Mouse (Mus musculus): Measurements from ENCODE around the gene Ubash3a. TPM values are rescaled to one million over a fixed set of nuclear protein-coding genes. Genes with fewer than 3 reads are reported as not detected.

The Ubash3a gene
- polyA plus RNA-seq, 1 experiment: 1.1 TPM

- 83% methylated on average over 7 of the region's 7 CpGs for WGBS
- TF ChIP-seq POLR2A (IDR thresholded peaks at IDR 0.05; ENCODE audit: borderline replicate concordance, extremely low read depth, low read depth, low read length) (no peak), CTCF (IDR thresholded peaks at IDR 0.05; ENCODE audit: insufficient read depth, low read length) (no peak)
- Histone ChIP-seq H3K4me1 (ENCODE audit: control insufficient read depth, insufficient read depth, low read length) (no peaks in the 10 kb centered on the region), H3K4me3 (replicated peaks; ENCODE audit: extremely low read depth, low read depth, low read length) (no peak overlapping the region)
- no peak for DNase-seq
These were observed 2.6 kb downstream of the Ubash3a start for GRCm38 (mm10) chr17:31210299-31210698.

- Histone ChIP-seq H3K4me3 (replicated peaks; ENCODE audit: extremely low read depth, low read depth, low read length) (no peak overlapping the region), H3K4me1 (ENCODE audit: control insufficient read depth, insufficient read depth, low read length) (no peaks in the 10 kb centered on the region)
- no peak for TF ChIP-seq CTCF (IDR thresholded peaks at IDR 0.05; ENCODE audit: insufficient read depth, low read length)
- TF ChIP-seq POLR2A (IDR thresholded peaks at IDR 0.05; ENCODE audit: borderline replicate concordance, extremely low read depth, low read depth, low read length): no peak
- 87% methylated on average over 6 of the region's 6 CpGs for WGBS
- DNase-seq: no peak
These were observed 4.2 kb downstream of the Ubash3a start for GRCm38 (mm10) chr17:31211881-31212280.

GRCm38 (mm10) chr17:31216068-31216955 lies 8.6 kb downstream of the Ubash3a start:
- TF ChIP-seq POLR2A (IDR thresholded peaks at IDR 0.05; ENCODE audit: borderline replicate concordance, extremely low read depth, low read depth, low read length) (no peak), CTCF (IDR thresholded peaks at IDR 0.05; ENCODE audit: insufficient read depth, low read length) (no peak)
- no peak for DNase-seq
- WGBS: 35% methylated on average over 5 of the region's 5 CpGs
- Histone ChIP-seq H3K4me1 (ENCODE audit: control insufficient read depth, insufficient read depth, low read length) (no peaks in the 10 kb centered on the region), H3K4me3 (replicated peaks; ENCODE audit: extremely low read depth, low read depth, low read length) (no peak overlapping the region)

GRCm38 (mm10) chr17:31222810-31223310 lies 15.2 kb downstream of the Ubash3a start:
- WGBS: 44% methylated on average over 4 of the region's 4 CpGs
- H3K4me3 ChIP-seq (replicated peaks; ENCODE audit: extremely low read depth, low read depth, low read length): no peak overlapping the region
- no peak for DNase-seq
- TF ChIP-seq CTCF (IDR thresholded peaks at IDR 0.05; ENCODE audit: insufficient read depth, low read length) (no peak), POLR2A (IDR thresholded peaks at IDR 0.05; ENCODE audit: borderline replicate concordance, extremely low read depth, low read depth, low read length) (no peak)
- no peaks in the 10 kb centered on the region for H3K4me1 ChIP-seq (ENCODE audit: control insufficient read depth, insufficient read depth, low read length)

- no peak for DNase-seq
- no peak overlapping the region for H3K4me3 ChIP-seq (replicated peaks; ENCODE audit: extremely low read depth, low read depth, low read length)
- WGBS: 28% methylated on average over 7 of the region's 7 CpGs
- TF ChIP-seq POLR2A (IDR thresholded peaks at IDR 0.05; ENCODE audit: borderline replicate concordance, extremely low read depth, low read depth, low read length) (no peak), CTCF (IDR thresholded peaks at IDR 0.05; ENCODE audit: insufficient read depth, low read length) (no peak)
- no peaks in the 10 kb centered on the region for H3K4me1 ChIP-seq (ENCODE audit: control insufficient read depth, insufficient read depth, low read length)
These were observed 16.2 kb downstream of the Ubash3a start for GRCm38 (mm10) chr17:31223835-31224234.

GRCm38 (mm10) chr17:31224591-31224990 lies 16.9 kb downstream of the Ubash3a start:
- no peak overlapping the region for H3K4me3 ChIP-seq (replicated peaks; ENCODE audit: extremely low read depth, low read depth, low read length)
- TF ChIP-seq CTCF (IDR thresholded peaks at IDR 0.05; ENCODE audit: insufficient read depth, low read length) (no peak), POLR2A (IDR thresholded peaks at IDR 0.05; ENCODE audit: borderline replicate concordance, extremely low read depth, low read depth, low read length) (no peak)
- whole genome bisulfite sequencing: 56% methylated on average over 8 of the region's 8 CpGs
- H3K4me1 ChIP-seq (ENCODE audit: control insufficient read depth, insufficient read depth, low read length): no peaks in the 10 kb centered on the region
- no peak for DNase-seq

GRCm38 (mm10) chr17:31226368-31226767 lies 18.7 kb downstream of the Ubash3a start:
- 72% methylated on average over 3 of the region's 3 CpGs for WGBS
- Histone ChIP-seq H3K4me1 (ENCODE audit: control insufficient read depth, insufficient read depth, low read length) (no peaks in the 10 kb centered on the region), H3K4me3 (replicated peaks; ENCODE audit: extremely low read depth, low read depth, low read length) (no peak overlapping the region)
- no peak for DNase-seq
- no peak for TF ChIP-seq POLR2A (IDR thresholded peaks at IDR 0.05; ENCODE audit: borderline replicate concordance, extremely low read depth, low read depth, low read length)
- no peak for TF ChIP-seq CTCF (IDR thresholded peaks at IDR 0.05; ENCODE audit: insufficient read depth, low read length)

GRCm38 (mm10) chr17:31226931-31227330 lies 19.3 kb downstream of the Ubash3a start:
- DNase-seq: no peak
- WGBS: 58% methylated on average over 7 of the region's 7 CpGs
- TF ChIP-seq POLR2A (IDR thresholded peaks at IDR 0.05; ENCODE audit: borderline replicate concordance, extremely low read depth, low read depth, low read length) (no peak), CTCF (IDR thresholded peaks at IDR 0.05; ENCODE audit: insufficient read depth, low read length) (no peak)

GRCm38 (mm10) chr17:31231780-31232179 lies 24.1 kb downstream of the Ubash3a start:
- DNase-seq: no peak
- TF ChIP-seq POLR2A (IDR thresholded peaks at IDR 0.05; ENCODE audit: borderline replicate concordance, extremely low read depth, low read depth, low read length): no peak
- TF ChIP-seq CTCF (IDR thresholded peaks at IDR 0.05; ENCODE audit: insufficient read depth, low read length): no peak
- WGBS: 52% methylated on average over 6 of the region's 6 CpGs
- Histone ChIP-seq H3K4me3 (replicated peaks; ENCODE audit: extremely low read depth, low read depth, low read length) (no peak overlapping the region), H3K4me1 (ENCODE audit: control insufficient read depth, insufficient read depth, low read length) (no peaks in the 10 kb centered on the region)

More at GRCm38 (mm10) chr17:31226931-31227330, 19.3 kb downstream of the Ubash3a start:
- H3K4me3 ChIP-seq (replicated peaks; ENCODE audit: extremely low read depth, low read depth, low read length): no peak overlapping the region
- H3K4me1 ChIP-seq (ENCODE audit: control insufficient read depth, insufficient read depth, low read length): no peaks in the 10 kb centered on the region

Measured in lung, adult 2 months (tissue).